Mouse (Mus musculus) intestine, postnatal 0 days (tissue): ENCODE data around the gene B4gat1. TPM values are rescaled to one million over a fixed set of nuclear protein-coding genes. Genes with fewer than 3 reads are reported as not detected.

Experiments
- ATAC-seq: fragments of 200-750 bp; cut with Nextera tagmentation; 2 replicates; pipeline ENCODE4 v1.8.0; 2017; ENCODE audit warnings: mild to moderate bottlenecking, moderate TSS enrichment, moderate library complexity
- H3K27ac ChIP-seq: fragments of 300-500 bp; sonication (generic); 2 replicates; pipeline ENCODE4 v1.5.1; 2014; ENCODE audit warnings: mild to moderate bottlenecking, low read depth, low read length, moderate library complexity
- H3K27me3 ChIP-seq: fragments of 300-500 bp; sonication (generic); replicated peaks from 2 replicates; pipeline ENCODE4 v1.6.1; 2014; ENCODE audit warnings: low read length, mixed read lengths; ENCODE audit not compliant: control insufficient read depth, insufficient read depth
- H3K36me3 ChIP-seq: fragments of 300-500 bp; sonication (generic); 2 replicates; pipeline ENCODE4 v1.6.1; 2014; ENCODE audit warnings: mild to moderate bottlenecking, moderate library complexity; ENCODE audit not compliant: control insufficient read depth, insufficient read depth
- H3K4me1 ChIP-seq: fragments of 300-500 bp; sonication (generic); replicated peaks from 2 replicates; pipeline ENCODE4 v1.6.1; 2014; ENCODE audit warnings: antibody characterized with exemption, low read length, mixed read lengths; ENCODE audit not compliant: control insufficient read depth, insufficient read depth
- H3K4me2 ChIP-seq: fragments of 300-500 bp; sonication (generic); replicated peaks from 2 replicates; pipeline ENCODE4 v1.6.1; 2014; ENCODE audit warnings: low read depth, mild to moderate bottlenecking, moderate library complexity
- H3K4me3 ChIP-seq: fragments of 300-500 bp; sonication (generic); 2 replicates; pipeline ENCODE4 v1.5.1; 2014; ENCODE audit warnings: low read depth, low read length
- H3K9ac ChIP-seq: fragments of 300-500 bp; sonication (generic); 2 replicates; pipeline ENCODE4 v1.6.1; 2014; ENCODE audit warnings: mild to moderate bottlenecking, low read depth, low read length
- H3K9me3 ChIP-seq: fragments of 300-500 bp; sonication (generic); 2 replicates; pipeline ENCODE4 v1.6.1; 2016; ENCODE audit warnings: mixed run types; ENCODE audit not compliant: control insufficient read depth
- CTCF ChIP-seq: sonication (generic); IDR thresholded peaks from 2 replicates; pipeline ENCODE4 v1.5.1; 2016; ENCODE audit warnings: low read depth, mild to moderate bottlenecking, control low read depth, antibody characterized with exemption, moderate library complexity
- WGBS: fragments of 180-500 bp; shearing (Covaris S2); extraction: QIAGEN DNeasy Blood & Tissue Kit; methylation state at CpG from one replicate; pipeline ENCODE4 v1.1.7; 2014; 5-methylcytosine and 5-hydroxymethylcytosine counted together
- polyA plus RNA-seq: library from polyadenylated mRNA; unstranded; fragments of >200 nt; fragmentation: Nextera tagmentation; extraction: Ambion mirVana; gene quantifications from 2 replicates; pipeline ENCODE4 v1.2.1, GENCODE M21; 2015

The B4gat1 gene
- 16.2 and 17.9 TPM in 2 replicates for polyA plus RNA-seq

GRCm38 (mm10) chr19:5038709-5039156 lies at the start of gene B4gat1, which contains the start of gene AC124502.3:
B4gat1 (plus strand) TSS chr19:5038826.
AC124502.3 (plus strand) TSS chr19:5038891.
- TF ChIP-seq CTCF: peak; percentile 71
- under 1% methylated on average over 34 of the region's 44 CpGs for WGBS
- H3K36me3 ChIP-seq: no peaks in the 10 kb centered on the region
- H3K4me3 ChIP-seq: peak within 1 kb of the TSS; percentile 70
- no peaks in the 10 kb centered on the region for H3K27me3 ChIP-seq
- peaks cover 5% of the 10 kb centered on the region; the same call in 1 of the 2 replicates for H3K4me1 ChIP-seq
- peak within 1 kb of the TSS; percentile 50 for H3K27ac ChIP-seq
- H3K4me2 ChIP-seq: peak within 1 kb of the TSS; percentile 93
- no peaks in the 10 kb centered on the region for H3K9me3 ChIP-seq
- H3K9ac ChIP-seq: peak within 1 kb of the TSS; percentile 73
- ATAC-seq: peak; percentile 80

DNA sequence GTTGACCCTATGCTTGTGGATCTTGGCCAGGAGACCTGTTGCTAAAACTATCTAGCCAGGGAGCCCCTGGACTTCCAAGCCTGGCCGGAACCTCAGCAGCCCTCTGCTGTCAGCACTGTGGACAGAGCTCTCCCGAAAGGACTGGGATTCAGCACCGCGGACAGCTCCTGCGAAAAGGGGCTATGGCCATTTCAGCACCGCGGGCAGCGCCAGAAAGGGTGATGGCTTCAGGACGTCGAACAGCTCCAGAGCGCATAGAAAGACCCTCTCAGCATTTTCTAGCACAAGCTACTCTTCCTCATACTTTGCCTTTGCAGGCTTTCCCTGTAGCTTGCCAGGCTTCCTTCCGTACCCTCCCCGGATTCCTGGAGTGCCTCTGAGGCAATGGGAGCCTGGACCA lies 49.6 kb upstream of the B4gat1 start:
- Histone ChIP-seq H3K4me3 (no peak overlapping the region), H3K9me3 (no peaks in the 10 kb centered on the region), H3K27ac (no peak overlapping the region), H3K9ac (no peak overlapping the region), H3K27me3 (peaks cover 36% of the 10 kb centered on the region), H3K4me1 (no peaks in the 10 kb centered on the region), H3K4me2 (no peak overlapping the region), H3K36me3 (no peaks in the 10 kb centered on the region)
- peak; percentile 50 for ATAC-seq
- 2% methylated on average over 13 of the region's 13 CpGs for WGBS
- TF ChIP-seq CTCF: peak; percentile 45

DNA sequence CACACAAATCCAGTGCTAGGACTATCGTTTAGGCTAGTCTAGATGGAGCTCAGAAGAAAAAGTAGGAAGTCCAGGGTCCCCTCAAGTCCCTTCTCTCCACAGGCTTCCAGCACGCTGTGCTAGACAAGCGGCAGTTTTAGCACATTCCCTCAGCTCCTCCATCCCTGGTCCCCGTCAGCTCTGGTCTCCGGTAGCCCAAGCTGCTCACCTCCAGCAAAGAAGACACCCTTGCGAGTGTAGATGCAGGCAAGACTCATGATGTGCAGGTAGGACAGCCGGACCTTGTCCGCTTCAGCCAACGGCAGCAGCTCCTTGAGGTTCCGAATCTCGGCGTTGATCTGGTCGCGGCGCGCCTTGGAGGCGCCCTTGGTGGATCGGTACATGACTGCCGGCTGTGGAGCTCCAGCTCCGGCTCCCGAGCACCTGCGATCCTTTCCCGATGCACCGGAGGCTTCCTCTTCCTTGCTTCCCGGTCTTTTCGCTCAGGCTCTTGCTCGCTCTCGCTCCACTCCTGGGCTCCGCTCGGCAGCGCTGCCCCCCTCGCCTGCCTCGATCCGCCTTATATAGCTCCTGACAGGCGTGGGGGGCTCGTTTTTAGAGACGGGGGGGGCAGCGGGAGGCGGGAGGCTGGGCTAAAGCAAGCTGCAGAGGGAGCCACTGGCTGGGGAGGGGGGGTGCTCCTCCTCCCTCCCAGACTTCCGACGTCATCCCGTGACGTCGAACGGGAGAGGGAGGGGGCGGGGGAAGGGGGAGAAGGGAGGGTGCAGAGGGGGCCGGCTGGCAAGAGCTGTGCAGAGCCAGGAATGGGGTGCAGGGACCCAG lies 49.0 kb upstream of the B4gat1 start:
- H3K4me3 ChIP-seq: no peak overlapping the region

DNA sequence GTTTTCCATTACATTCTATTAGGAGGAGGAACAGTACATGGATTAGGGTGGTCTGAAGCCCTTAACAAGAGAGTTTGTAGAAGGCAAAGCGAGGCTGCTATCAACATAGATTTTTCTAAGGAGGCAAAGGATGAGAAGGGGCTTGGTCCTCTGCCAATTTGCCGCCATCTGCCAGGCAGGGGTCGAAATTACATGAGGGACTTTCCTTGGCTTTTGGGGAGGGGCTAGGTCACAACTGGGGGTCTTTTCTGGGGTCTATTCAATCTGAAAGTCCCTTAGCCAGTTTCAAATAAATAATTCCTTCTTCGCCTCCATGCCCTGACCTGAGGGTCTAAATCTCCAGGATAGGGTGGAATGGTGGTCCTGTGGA lies 48.4 kb upstream of the B4gat1 start, which contains the start of gene Npas4:
TSS of gene Npas4 (minus strand) at position 61 of the 370 bp plus-strand sequence.
- H3K9me3 ChIP-seq: no peaks in the 10 kb centered on the region
- H3K4me1 ChIP-seq: no peaks in the 10 kb centered on the region
- no peak within 1 kb of the TSS for H3K4me3 ChIP-seq
- no peak within 1 kb of the TSS for H3K27ac ChIP-seq
- no peak for ATAC-seq
- WGBS: 26% methylated on average over 4 of the region's 4 CpGs
- no peak within 1 kb of the TSS for H3K9ac ChIP-seq
- TF ChIP-seq CTCF: no peak
- 0 out of 2 replicates have a peak within 1 kb of the TSS, but pooled peaks have one; percentile 14 for H3K4me2 ChIP-seq
- no peaks in the 10 kb centered on the region for H3K36me3 ChIP-seq
- H3K27me3 ChIP-seq: peaks cover 29% of the 10 kb centered on the region

More for the DNA sequence above, 49.0 kb upstream of the B4gat1 start:
- no peaks in the 10 kb centered on the region for H3K4me1 ChIP-seq
- peaks cover 33% of the 10 kb centered on the region for H3K27me3 ChIP-seq
- no peak for TF ChIP-seq CTCF
- no peak overlapping the region for H3K9ac ChIP-seq
- H3K36me3 ChIP-seq: no peaks in the 10 kb centered on the region
- 28% methylated on average over 42 of the region's 47 CpGs for WGBS
- ATAC-seq: 0 out of 2 replicates have a peak, but pooled peaks have one; percentile 7
- H3K27ac ChIP-seq: no peak overlapping the region
- no peak overlapping the region for H3K4me2 ChIP-seq
- H3K9me3 ChIP-seq: no peaks in the 10 kb centered on the region

DNA sequence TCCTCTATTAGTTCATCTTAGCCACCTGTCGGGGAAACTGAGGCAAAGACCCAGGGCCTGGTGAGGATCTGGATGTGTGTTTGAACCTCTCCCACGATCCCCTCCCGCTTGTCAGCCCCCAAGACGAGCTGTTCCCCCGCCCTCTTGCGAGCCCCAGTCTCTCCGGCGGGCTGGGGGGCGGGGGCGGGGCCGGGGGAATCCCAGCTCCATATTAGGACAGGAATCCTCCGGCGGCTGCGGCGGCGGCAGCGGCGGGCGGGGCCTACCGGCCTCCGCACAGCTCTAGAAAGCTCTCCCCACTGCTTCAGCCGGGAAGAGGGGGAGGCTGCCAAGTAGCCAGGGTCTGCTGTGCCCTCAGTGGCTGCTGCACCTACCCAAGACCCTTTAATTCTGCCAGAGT lies 47.9 kb upstream of the B4gat1 start:
- ATAC-seq: no peak
- H3K4me2 ChIP-seq: 0 out of 2 replicates have a peak overlapping the region, but pooled peaks have one; percentile 14

GRCm38 (mm10) chr19:4992371-4992770 lies 46.3 kb upstream of the B4gat1 start:
- H3K9ac ChIP-seq: no peak overlapping the region
- H3K4me1 ChIP-seq: no peaks in the 10 kb centered on the region
- no peaks in the 10 kb centered on the region for H3K9me3 ChIP-seq
- H3K4me2 ChIP-seq: no peak overlapping the region
- no peak for ATAC-seq
- H3K27me3 ChIP-seq: peaks cover 26% of the 10 kb centered on the region
- H3K36me3 ChIP-seq: no peaks in the 10 kb centered on the region
- TF ChIP-seq CTCF: no peak
- H3K4me3 ChIP-seq: no peak overlapping the region
- 17% methylated on average over 8 of the region's 8 CpGs for WGBS
- H3K27ac ChIP-seq: no peak overlapping the region

More for the DNA sequence above, 47.9 kb upstream of the B4gat1 start:
- no peak for TF ChIP-seq CTCF
- Histone ChIP-seq H3K9me3 (no peaks in the 10 kb centered on the region), H3K27me3 (peaks cover 29% of the 10 kb centered on the region), H3K4me1 (no peaks in the 10 kb centered on the region), H3K27ac (no peak overlapping the region), H3K4me3 (no peak overlapping the region), H3K36me3 (no peaks in the 10 kb centered on the region), H3K9ac (no peak overlapping the region)
- WGBS: 2% methylated on average over 22 of the region's 22 CpGs
